Mouse (Mus musculus) stomach, postnatal 0 days (tissue): ENCODE measurements around the gene Frmpd3.

Experiments used
- CTCF ChIP-seq: IDR thresholded peaks from 2 replicates; pipeline ENCODE4 v1.5.1; 2016; ENCODE audit warnings: antibody characterized with exemption, low read depth, mild to moderate bottlenecking, moderate library complexity
- EP300 ChIP-seq: optimal IDR thresholded peaks from 2 replicates; pipeline ENCODE3; 2016; ENCODE audit warnings: antibody characterized with exemption

DNA sequence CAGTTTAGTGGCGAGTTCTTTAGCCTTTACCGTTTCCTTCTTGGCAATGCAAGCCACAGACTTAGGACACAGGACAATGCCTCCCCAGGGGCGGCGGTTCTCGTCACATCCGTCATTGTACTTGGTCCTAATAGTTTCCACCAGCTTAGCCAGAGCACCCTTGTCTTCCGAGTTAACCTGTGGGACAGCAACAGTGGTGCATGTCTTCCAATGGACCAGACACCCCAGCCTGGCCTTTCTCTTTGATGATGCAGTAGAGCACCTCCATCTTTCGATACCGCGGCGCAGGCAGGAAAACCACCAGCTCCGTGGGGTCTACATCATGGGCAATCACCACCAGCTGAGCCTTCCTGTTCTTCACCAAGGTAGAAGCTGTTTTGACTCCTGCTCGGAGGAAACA, 103.5 kb downstream of the Frmpd3 start:
- no peak for TF ChIP-seq CTCF
- no peak for TF ChIP-seq EP300
